9 mouse cellular contexts compared by ENCODE assay signal in the genomic region with DNA sequence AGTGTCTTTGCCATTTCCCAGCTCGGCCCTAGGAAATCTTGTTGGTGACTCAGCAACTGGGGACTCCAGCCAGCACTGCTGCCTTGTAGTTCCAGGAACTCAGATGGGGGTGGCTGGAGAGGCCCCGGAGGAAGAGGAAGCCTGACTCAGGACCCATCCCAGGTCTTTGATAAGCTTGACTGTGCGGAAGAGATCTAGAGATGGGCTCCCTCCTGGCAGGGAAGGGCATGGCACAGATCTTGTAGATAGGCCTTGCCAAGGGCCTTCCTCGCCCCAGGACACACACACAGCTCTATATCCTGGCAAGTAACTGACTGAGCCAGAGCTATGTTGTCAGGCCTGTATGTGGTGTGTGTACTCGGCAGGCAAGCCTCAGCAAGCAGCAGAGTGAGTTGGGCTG. TPM values are rescaled to one million over a fixed set of nuclear protein-coding genes. Genes with fewer than 3 reads are reported as not detected.
DNase-seq lines count a peak whose midpoint lies in the region; ATAC-seq and TF ChIP-seq lines count a peak whose summit lies in the region.
"Had no signal": no experiment of that assay in that cellular context is flagged by ENCODE, and none has a peak within 500 bp of the region (broad histone marks: within the 10 kb centered on the region; RNA-seq: fewer than 3 reads in every experiment).

No protein-coding gene starts in this region.

- TF ChIP-seq CTCF in lung, adult 2 months (IDR thresholded peaks at IDR 0.05; ENCODE audit: insufficient read depth, low read length), result no peak
- no peak for TF ChIP-seq CTCF in heart, postnatal 0 days (IDR thresholded peaks at IDR 0.05; ENCODE audit: low read depth)

- WGBS in lung, adult 2 months, result 28% methylated on average over 5 of the region's 5 CpGs
- WGBS in heart, postnatal 0 days, result 52% methylated on average over 5 of the region's 5 CpGs
- WGBS in stomach, embryonic 16.5 days, result 48% methylated on average over 5 of the region's 5 CpGs
- 84% methylated on average over 5 of the region's 5 CpGs for WGBS in hindbrain, embryonic 13.5 days

- H3K9ac ChIP-seq in heart, postnatal 0 days (replicated peaks; ENCODE audit: low read depth, low read length), result no peak overlapping the region
- H3K9ac ChIP-seq in stomach, embryonic 16.5 days (ENCODE audit: low read length), result no peak overlapping the region
- H3K9ac ChIP-seq in hindbrain, embryonic 13.5 days, result no peak overlapping the region
- H3K9ac ChIP-seq: midbrain, embryonic 12.5 days had no signal

- TF ChIP-seq POLR2A in lung, adult 2 months (IDR thresholded peaks at IDR 0.05; ENCODE audit: borderline replicate concordance, extremely low read depth, low read depth, low read length), result no peak

- peak; percentile 44 to 52 for DNase-seq in lung, adult 18-20 months
- no peak for DNase-seq in lung, adult 2 months
- peak; percentile 84 for DNase-seq in brain, adult 2 months (ENCODE audit: low read depth, low spot score)
- peak; percentile 33 for DNase-seq in heart, postnatal 0 days (ENCODE audit: low spot score)
- DNase-seq in layer of hippocampus, adult 11-12 months (ENCODE audit: low spot score), result no peak
- DNase-seq in ovary, postnatal 36 days (ENCODE audit: low spot score), result no peak

- no peaks in the 10 kb centered on the region for H3K36me3 ChIP-seq in heart, postnatal 0 days (replicated peaks; ENCODE audit: control insufficient read depth, insufficient read depth, low read length)
- no peaks in the 10 kb centered on the region for H3K36me3 ChIP-seq in stomach, embryonic 16.5 days (ENCODE audit: control insufficient read depth, insufficient read depth, low read length)
- H3K36me3 ChIP-seq in hindbrain, embryonic 13.5 days, result no peaks in the 10 kb centered on the region
- H3K36me3 ChIP-seq: midbrain, embryonic 12.5 days had no signal

- H3K27ac ChIP-seq in heart, postnatal 0 days (ENCODE audit: low read depth), result no peak overlapping the region
- peak overlapping the region; percentile 84 for H3K27ac ChIP-seq in stomach, embryonic 16.5 days (ENCODE audit: low read length)
- no peak overlapping the region for H3K27ac ChIP-seq in hindbrain, embryonic 13.5 days
- H3K27ac ChIP-seq: midbrain, embryonic 12.5 days had no signal

- no peaks in the 10 kb centered on the region for H3K27me3 ChIP-seq in heart, postnatal 0 days (ENCODE audit: control insufficient read depth, insufficient read depth, low read length)
- H3K27me3 ChIP-seq in stomach, embryonic 16.5 days (ENCODE audit: control insufficient read depth, insufficient read depth, low read length), result no peaks in the 10 kb centered on the region
- H3K27me3 ChIP-seq in hindbrain, embryonic 13.5 days, result no peaks in the 10 kb centered on the region
- H3K27me3 ChIP-seq: midbrain, embryonic 12.5 days had no signal

- H3K4me2 ChIP-seq in heart, postnatal 0 days (ENCODE audit: low read depth, low read length), result no peak overlapping the region
- no peak overlapping the region for H3K4me2 ChIP-seq in stomach, embryonic 16.5 days (ENCODE audit: low read depth, low read length)
- H3K4me2 ChIP-seq in hindbrain, embryonic 13.5 days, result no peak overlapping the region
- H3K4me2 ChIP-seq: midbrain, embryonic 12.5 days had no signal

- H3K4me1 ChIP-seq in lung, adult 2 months (ENCODE audit: control insufficient read depth, insufficient read depth, low read length), result peaks cover 4% of the 10 kb centered on the region
- H3K4me1 ChIP-seq in heart, postnatal 0 days (ENCODE audit: control insufficient read depth, insufficient read depth), result no peaks in the 10 kb centered on the region
- H3K4me1 ChIP-seq in stomach, embryonic 16.5 days (ENCODE audit: control insufficient read depth, insufficient read depth, low read length), result peaks cover 26% of the 10 kb centered on the region
- H3K4me1 ChIP-seq in hindbrain, embryonic 13.5 days (replicated peaks), result no peaks in the 10 kb centered on the region
- H3K4me1 ChIP-seq: midbrain, embryonic 12.5 days had no signal

- peak; percentile 53 for ATAC-seq in heart, postnatal 0 days (ENCODE audit: insufficient read depth, low read depth)
- peak; percentile 51; the same call in 1 of the 2 replicates for ATAC-seq in stomach, embryonic 16.5 days (ENCODE audit: insufficient read depth, low FRiP score)
- ATAC-seq in hindbrain, embryonic 13.5 days (ENCODE audit: low FRiP score), result no peak

- no peak for TF ChIP-seq EP300 in heart, postnatal 0 days (IDR thresholded peaks at IDR 0.05; ENCODE audit: low read depth)

- no peaks in the 10 kb centered on the region for H3K9me3 ChIP-seq in heart, postnatal 0 days (replicated peaks; ENCODE audit: control insufficient read depth, low read length)
- H3K9me3 ChIP-seq in stomach, embryonic 16.5 days (replicated peaks; ENCODE audit: control insufficient read depth, low read length), result no peaks in the 10 kb centered on the region
- H3K9me3 ChIP-seq in hindbrain, embryonic 13.5 days, result no peaks in the 10 kb centered on the region
- H3K9me3 ChIP-seq: midbrain, embryonic 12.5 days had no signal

- no peak overlapping the region for H3K4me3 ChIP-seq in lung, adult 2 months (replicated peaks; ENCODE audit: extremely low read depth, low read depth, low read length)
- H3K4me3 ChIP-seq in heart, postnatal 0 days (ENCODE audit: low read depth, low read length), result no peak overlapping the region
- no peak overlapping the region for H3K4me3 ChIP-seq in stomach, embryonic 16.5 days (replicated peaks; ENCODE audit: low read length)
- no peak overlapping the region for H3K4me3 ChIP-seq in hindbrain, embryonic 13.5 days
- H3K4me3 ChIP-seq: midbrain, embryonic 12.5 days had no signal

RNA-seq across cellular contexts. Expression of a gene that starts 24.5 kb away (rescaled TPM):
- 8.2 and 11.2 TPM in 2 replicates for polyA plus RNA-seq in lung, adult 2 months (2012; rRNA removed)
- 7.2 and 13.1 TPM in 2 replicates for total RNA-seq in heart, postnatal 0 days (2014; rRNA removed; ENCODE audit: low replicate concordance)
- 1.1 TPM in 2 replicates for polyA plus RNA-seq in heart, postnatal 0 days (2015; fragmentation: Nextera tagmentation; extraction: Ambion mirVana)
- 7.2 and 10.2 TPM in 2 replicates for polyA plus RNA-seq in stomach, embryonic 16.5 days (2015; fragmentation: Nextera tagmentation; extraction: Ambion mirVana)
- polyA plus RNA-seq in hindbrain, embryonic 13.5 days (2015; fragmentation: Nextera tagmentation; extraction: Ambion mirVana), result 9.5 and 9.6 TPM in 2 replicates

Comparison
In these comparisons a context has a peak if more than half of its experiments do, and no peak if none do; other contexts are left out.
1. DNase-seq: peak in lung, adult 18-20 months (2 of 2), brain, adult 2 months (single experiment) and heart, postnatal 0 days (single experiment); none in lung, adult 2 months (single experiment), layer of hippocampus, adult 11-12 months (single experiment) and ovary, postnatal 36 days (single experiment).